Mouse (Mus musculus) heart, adult 2 months (tissue): ENCODE results near the gene Tvp23b. TPM values are rescaled to one million over a fixed set of nuclear protein-coding genes. Genes with fewer than 3 reads are reported as not detected.
A peak's percentile ranks its signal among the peaks of the same experiment; 100 is the strongest.

ENCODE experiments used
- DNase-seq, 2 experiments: peaks; one replicate each; pipeline ENCODE4 v3.0.0; 2021
- H3K27ac ChIP-seq: fragments of 200-600 bp; 2 replicates; pipeline ENCODE4 v1.8.1; 2022
- H3K27me3 ChIP-seq: fragments of 200-500 bp; 2 replicates; pipeline ENCODE4 v1.6.1; 2012; ENCODE audit warnings: mild to moderate bottlenecking, low read length, inconsistent platforms, mixed read lengths; ENCODE audit not compliant: control insufficient read depth, insufficient read depth
- H3K36me3 ChIP-seq: fragments of 200-500 bp; 2 replicates; pipeline ENCODE4 v1.6.1; 2012; ENCODE audit warnings: low read length, inconsistent platforms; ENCODE audit not compliant: control insufficient read depth, insufficient read depth
- H3K4me1 ChIP-seq: fragments of 200-500 bp; 2 replicates; pipeline ENCODE4 v1.6.1; 2011; ENCODE audit warnings: low read length; ENCODE audit not compliant: control insufficient read depth, insufficient read depth
- H3K4me3 ChIP-seq: fragments of 200-600 bp; 2 replicates; pipeline ENCODE4 v1.8.1; 2022
- H3K79me2 ChIP-seq: fragments of 200-500 bp; replicated peaks from 2 replicates; pipeline ENCODE4 v1.6.1; 2012; ENCODE audit warnings: mild to moderate bottlenecking, inconsistent platforms, low read length, moderate library complexity, mixed read lengths; ENCODE audit not compliant: control insufficient read depth, insufficient read depth
- H3K9ac ChIP-seq: fragments of 200-500 bp; 2 replicates; pipeline ENCODE4 v1.6.1; 2012; ENCODE audit warnings: low read depth, mild to moderate bottlenecking, control low read depth, inconsistent platforms, low read length, mixed read lengths
- CTCF ChIP-seq: fragments of 200-600 bp; IDR thresholded peaks from 2 replicates; pipeline ENCODE4 v1.8.1; 2022; ENCODE audit warnings: antibody characterized with exemption, mild to moderate bottlenecking, moderate library complexity
- EP300 ChIP-seq: fragments of 200-500 bp; IDR thresholded peaks from 2 replicates; pipeline ENCODE4 v1.6.1; 2011; ENCODE audit warnings: low read depth, low read length, control low read depth; ENCODE audit not compliant: insufficient read depth
- POLR2A ChIP-seq: fragments of 200-500 bp; IDR thresholded peaks from 2 replicates; pipeline ENCODE4 v1.6.1; 2011; ENCODE audit warnings: mild to moderate bottlenecking, low read depth, low read length, control low read depth; ENCODE audit not compliant: insufficient read depth
- WGBS: fragments of 180-500 bp; shearing (Covaris S2); methylation state at CpG from one replicate; pipeline ENCODE4 v1.1.7; 2018; 5-methylcytosine and 5-hydroxymethylcytosine counted together
- intact Hi-C: fragments of 180-260 bp; cut with DNase I; formaldehyde crosslinking; loops from one replicate; pipeline ENCODE4 v1.15.1; 2025
- polyA plus RNA-seq: library from polyadenylated mRNA; depleted of rRNA; stranded (reverse); fragments of >200 nt; gene quantifications from 2 replicates; pipeline ENCODE4 v1.2.3, GENCODE M21; 2012
- total RNA-seq, 2 experiments: library from RNA; stranded (reverse); gene quantifications; 2 replicates each; pipeline ENCODE4 v1.2.3; 2021

The Tvp23b gene
- total and polyA plus RNA-seq, 3 experiments, result 9.7 to 24.5 (median 21.9) TPM

GRCm38 (mm10) chr11:62847655-62848191, 31.5 kb upstream of the Tvp23b start:
- Histone ChIP-seq H3K27me3 (no peaks in the 10 kb centered on the region), H3K4me1 (no peaks in the 10 kb centered on the region; the same call in 1 of the 2 replicates), H3K9ac (no peak overlapping the region), H3K27ac (peak overlapping the region; percentile 62), H3K79me2 (no peaks in the 10 kb centered on the region), H3K4me3 (no peak overlapping the region), H3K36me3 (no peaks in the 10 kb centered on the region)
- intact Hi-C loops, result no loop called here
- DNase-seq, result peak in 1 of 2 experiments; percentile 12
- WGBS, result 64% methylated on average over 4 of the region's 4 CpGs
- TF ChIP-seq EP300, result no peak
- TF ChIP-seq POLR2A, result no peak
- TF ChIP-seq CTCF, result no peak

GRCm38 (mm10) chr11:62848301-62848700, 31.0 kb upstream of the Tvp23b start:
- Histone ChIP-seq H3K36me3 (no peaks in the 10 kb centered on the region), H3K27me3 (no peaks in the 10 kb centered on the region), H3K4me3 (no peak overlapping the region), H3K79me2 (no peaks in the 10 kb centered on the region), H3K9ac (no peak overlapping the region), H3K4me1 (no peaks in the 10 kb centered on the region; the same call in 1 of the 2 replicates), H3K27ac (no peak overlapping the region; the same call in 1 of the 2 replicates)
- no peak for TF ChIP-seq CTCF
- TF ChIP-seq EP300, result no peak
- no peak for TF ChIP-seq POLR2A
- intact Hi-C loops, result no loop called here
- 68% methylated on average over 2 of the region's 2 CpGs for WGBS
- no peak for DNase-seq

DNA sequence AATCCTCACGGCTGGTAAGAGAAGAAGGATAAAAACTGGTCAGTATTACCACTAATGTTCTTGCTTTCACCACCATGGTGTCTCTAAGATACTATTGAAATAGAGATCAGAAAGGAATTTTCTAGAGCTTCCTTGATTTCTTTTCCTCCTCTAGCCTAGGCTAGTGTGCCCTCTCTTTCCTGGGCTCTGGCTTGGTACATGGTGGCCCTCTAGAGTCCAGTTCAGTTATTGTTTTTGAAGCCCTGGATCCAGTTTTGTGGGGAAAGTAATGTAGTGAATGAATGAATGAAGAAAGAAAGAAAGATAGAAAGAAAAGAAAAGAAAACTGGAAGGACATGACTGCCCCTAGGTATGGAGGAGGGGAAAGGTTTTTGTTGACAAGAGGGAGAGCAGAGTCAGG, 28.1 kb upstream of the Tvp23b start:
- Histone ChIP-seq H3K4me3 (no peak overlapping the region), H3K36me3 (no peaks in the 10 kb centered on the region), H3K27ac (no peak overlapping the region), H3K79me2 (no peaks in the 10 kb centered on the region), H3K9ac (no peak overlapping the region), H3K27me3 (no peaks in the 10 kb centered on the region), H3K4me1 (no peaks in the 10 kb centered on the region; the same call in 1 of the 2 replicates)
- TF ChIP-seq POLR2A (no peak), EP300 (no peak), CTCF (peak; percentile 76)
- WGBS, result 63% methylated on average over 1 of the region's 1 CpGs
- DNase-seq, result no peak
- intact Hi-C loops, result loop anchor here (1.0 kb wide), 1 partner anchor 94 kb away; no protein-coding TSS in a partner anchor

GRCm38 (mm10) chr11:62853334-62853733, 25.9 kb upstream of the Tvp23b start:
- Histone ChIP-seq H3K79me2 (no peaks in the 10 kb centered on the region), H3K4me3 (no peak overlapping the region), H3K36me3 (no peaks in the 10 kb centered on the region), H3K27ac (no peak overlapping the region), H3K4me1 (no peaks in the 10 kb centered on the region), H3K9ac (no peak overlapping the region), H3K27me3 (no peaks in the 10 kb centered on the region)
- no peak for TF ChIP-seq POLR2A
- no peak for TF ChIP-seq EP300
- TF ChIP-seq CTCF, result no peak
- no peak for DNase-seq
- intact Hi-C loops, result no loop called here
- WGBS, result 79% methylated on average over 6 of the region's 6 CpGs

GRCm38 (mm10) chr11:62865562-62865961, 13.7 kb upstream of the Tvp23b start:
- Histone ChIP-seq H3K27ac (no peak overlapping the region), H3K27me3 (no peaks in the 10 kb centered on the region), H3K4me3 (no peak overlapping the region), H3K4me1 (no peaks in the 10 kb centered on the region), H3K36me3 (no peaks in the 10 kb centered on the region), H3K79me2 (no peaks in the 10 kb centered on the region), H3K9ac (no peak overlapping the region)
- TF ChIP-seq CTCF (no peak), POLR2A (no peak), EP300 (no peak)
- no peak for DNase-seq
- intact Hi-C loops, result no loop called here
- 71% methylated on average over 4 of the region's 4 CpGs for WGBS

DNA sequence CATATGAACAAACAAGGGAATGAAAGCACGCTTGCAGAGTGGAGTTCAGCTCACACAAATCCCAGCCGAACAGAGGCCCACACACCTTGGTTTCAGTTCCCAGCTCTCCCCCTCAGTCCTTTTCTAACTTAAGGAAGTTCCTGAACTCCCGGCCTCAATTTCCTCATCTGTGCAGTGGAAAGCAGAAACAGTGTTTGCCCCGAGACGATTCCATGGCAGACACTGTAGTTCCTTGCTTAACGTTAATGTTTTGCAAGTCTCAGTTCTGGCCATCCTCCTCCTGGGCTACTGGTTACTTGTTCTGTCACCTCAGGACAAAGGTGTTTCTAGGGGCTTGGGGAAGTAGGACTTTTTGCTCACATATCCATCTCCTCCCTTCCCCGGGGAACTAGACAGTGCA, 12.6 kb upstream of the Tvp23b start:
- Histone ChIP-seq H3K4me1 (no peaks in the 10 kb centered on the region), H3K4me3 (no peak overlapping the region), H3K36me3 (no peaks in the 10 kb centered on the region), H3K9ac (no peak overlapping the region), H3K79me2 (no peaks in the 10 kb centered on the region), H3K27ac (no peak overlapping the region), H3K27me3 (no peaks in the 10 kb centered on the region)
- DNase-seq, result no peak
- no peak for TF ChIP-seq POLR2A
- no peak for TF ChIP-seq CTCF
- no peak for TF ChIP-seq EP300
- WGBS, result 72% methylated on average over 7 of the region's 7 CpGs
- intact Hi-C loops, result no loop called here

DNA sequence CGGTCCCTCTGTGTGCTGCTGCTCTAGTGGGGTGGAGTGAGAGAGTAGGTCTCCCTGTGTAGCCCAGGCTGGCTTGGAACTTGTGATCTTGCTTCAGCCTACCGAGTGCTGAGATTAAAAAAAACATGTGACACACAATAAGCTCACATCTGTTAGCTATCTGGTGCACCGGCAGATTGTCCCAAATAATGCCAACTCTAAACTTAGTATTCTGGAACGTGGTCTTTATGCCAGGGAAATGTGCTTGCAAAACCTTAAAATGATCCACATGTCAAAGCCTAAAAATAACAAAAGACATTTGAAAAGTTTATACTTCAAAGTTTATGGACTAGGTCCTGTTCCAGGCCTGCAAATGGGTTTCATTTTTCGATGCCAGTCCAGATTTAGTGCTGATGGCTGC, 10.1 kb upstream of the Tvp23b start:
- TF ChIP-seq EP300 (no peak), POLR2A (no peak), CTCF (no peak)
- WGBS, result 65% methylated on average over 5 of the region's 5 CpGs
- Histone ChIP-seq H3K36me3 (no peaks in the 10 kb centered on the region), H3K79me2 (no peaks in the 10 kb centered on the region), H3K27me3 (no peaks in the 10 kb centered on the region), H3K4me3 (no peak overlapping the region), H3K9ac (no peak overlapping the region), H3K4me1 (no peaks in the 10 kb centered on the region), H3K27ac (no peak overlapping the region)
- intact Hi-C loops, result no loop called here
- DNase-seq, result no peak
